Mouse (Mus musculus): ENCODE results near the gene Vgf. TPM values are rescaled to one million over a fixed set of nuclear protein-coding genes. Genes with fewer than 3 reads are reported as not detected.

Gene Vgf
- polyA plus RNA-seq, 1 experiment from 2014 or later: 4.8 TPM

DNA sequence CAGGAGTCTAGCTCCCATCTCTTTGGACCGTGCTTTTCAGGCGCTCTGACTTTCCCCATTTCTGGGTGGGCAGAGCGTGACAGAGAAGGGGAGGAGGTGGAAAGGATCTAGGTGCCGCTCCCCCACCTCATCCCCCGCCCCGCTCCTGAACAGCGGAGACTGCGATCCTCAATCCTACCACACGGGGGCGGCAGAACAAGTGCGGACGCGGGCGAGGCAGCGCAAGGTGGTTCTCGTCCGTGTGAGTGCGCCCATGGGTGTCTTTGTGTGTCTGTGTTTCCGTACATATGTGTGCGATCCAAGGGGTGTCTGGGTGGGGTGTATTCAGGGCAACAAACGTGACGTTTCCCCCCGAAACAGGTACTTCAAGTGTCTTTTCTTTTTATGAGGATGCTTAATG lies 1.1 kb upstream of the Vgf start:
- peak overlapping the region; percentile 50 for H3K4me2 ChIP-seq (ENCODE audit: low read length)
- H3K9me3 ChIP-seq (ENCODE audit: control insufficient read depth, low read length): no peaks in the 10 kb centered on the region
- H3K4me1 ChIP-seq (ENCODE audit: control insufficient read depth, insufficient read depth, low read length): 0 out of 2 replicates have a peak, but pooled peaks cover 2% of the 10 kb centered on the region
- DNase-seq (peak; percentile 90), ATAC-seq (ENCODE audit: low FRiP score, low TSS enrichment) (no peak)
- H3K27me3 ChIP-seq (ENCODE audit: control insufficient read depth, insufficient read depth, low read length): peaks cover 53% of the 10 kb centered on the region
- H3K27ac ChIP-seq (replicated peaks; ENCODE audit: low read depth, low read length): no peak overlapping the region
- peak overlapping the region; percentile 12; the same call in 1 of the 2 replicates for H3K4me3 ChIP-seq (replicated peaks; ENCODE audit: low read depth, low read length)
- WGBS: under 1% methylated on average over 23 of the region's 23 CpGs
- no peak overlapping the region for H3K9ac ChIP-seq (replicated peaks; ENCODE audit: low read length)
- H3K36me3 ChIP-seq (ENCODE audit: control insufficient read depth, insufficient read depth, low read length): no peaks in the 10 kb centered on the region

DNA sequence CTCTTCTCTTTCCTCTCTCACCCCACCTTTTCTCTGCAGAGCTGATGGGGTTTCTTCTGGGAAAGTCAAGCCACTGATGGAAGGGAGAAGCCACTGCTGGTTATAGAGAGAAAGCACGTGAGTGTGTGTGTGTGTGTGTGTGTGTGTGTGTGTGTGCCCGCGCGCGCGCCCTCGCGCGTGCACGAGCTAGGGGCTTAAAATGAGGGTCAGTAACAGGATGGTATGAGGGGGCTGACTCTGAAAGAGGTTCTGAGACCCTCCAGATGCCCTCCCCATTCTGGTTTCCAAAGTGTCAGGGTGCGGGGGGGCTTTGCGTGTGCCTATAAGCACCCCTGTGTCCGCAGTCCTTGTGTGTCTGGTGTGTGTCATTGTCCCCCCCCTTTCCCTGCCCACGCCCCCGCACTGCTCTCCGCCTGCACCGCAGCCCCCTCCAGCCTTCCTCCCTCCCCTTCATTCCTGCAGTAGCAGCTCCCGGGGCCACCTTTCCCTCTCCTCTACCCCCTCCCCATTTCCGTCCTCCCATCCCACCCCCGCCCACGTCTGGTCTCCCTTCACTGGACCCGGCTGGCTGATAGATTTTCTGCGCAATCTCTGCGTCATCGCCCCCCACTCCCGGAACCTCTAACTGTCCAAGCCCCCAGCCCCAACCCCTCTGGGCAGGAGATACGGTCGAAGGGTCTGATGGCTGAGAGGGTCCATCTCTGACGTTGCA lies 2.5 kb downstream of the Vgf start:
- H3K27me3 ChIP-seq (ENCODE audit: control insufficient read depth, insufficient read depth, low read length): peaks cover 67% of the 10 kb centered on the region
- no peak overlapping the region for H3K27ac ChIP-seq (replicated peaks; ENCODE audit: low read depth, low read length)
- H3K4me1 ChIP-seq (ENCODE audit: control insufficient read depth, insufficient read depth, low read length): peaks cover 20% of the 10 kb centered on the region
- H3K4me2 ChIP-seq (ENCODE audit: low read length): peak overlapping the region; percentile 100
- ATAC-seq (ENCODE audit: low FRiP score, low TSS enrichment) (no peak), DNase-seq (peak; percentile 45)
- H3K4me3 ChIP-seq (replicated peaks; ENCODE audit: low read depth, low read length): peak overlapping the region; percentile 52
- WGBS: 3% methylated on average over 29 of the region's 29 CpGs
- H3K9ac ChIP-seq (replicated peaks; ENCODE audit: low read length): peak overlapping the region; percentile 61; the same call in 1 of the 2 replicates
- H3K9me3 ChIP-seq (ENCODE audit: control insufficient read depth, low read length): no peaks in the 10 kb centered on the region
- H3K36me3 ChIP-seq (ENCODE audit: control insufficient read depth, insufficient read depth, low read length): no peaks in the 10 kb centered on the region

DNA sequence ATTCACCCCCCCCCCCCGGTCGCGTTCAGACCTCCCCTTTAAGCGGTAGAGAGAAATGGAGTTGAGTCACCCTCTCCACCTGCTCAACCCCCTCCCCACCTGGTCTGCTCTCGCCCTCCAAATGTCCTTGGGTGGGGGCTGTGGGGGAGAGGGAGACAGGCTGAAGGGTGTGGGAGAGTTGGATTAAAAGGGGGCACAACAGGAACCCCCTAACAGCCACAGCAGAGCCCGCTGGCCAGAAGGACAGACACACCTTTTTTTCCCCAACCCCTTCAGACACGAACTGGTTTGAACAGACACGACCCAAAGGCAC lies 3.0 kb downstream of the Vgf start:
- H3K36me3 ChIP-seq (ENCODE audit: control insufficient read depth, insufficient read depth, low read length): no peaks in the 10 kb centered on the region
- H3K9me3 ChIP-seq (ENCODE audit: control insufficient read depth, low read length): no peaks in the 10 kb centered on the region
- H3K4me2 ChIP-seq (ENCODE audit: low read length): peak overlapping the region; percentile 100
- ATAC-seq (ENCODE audit: low FRiP score, low TSS enrichment) (no peak), DNase-seq (no peak)
- peak overlapping the region; percentile 61; the same call in 1 of the 2 replicates for H3K9ac ChIP-seq (replicated peaks; ENCODE audit: low read length)
- peaks cover 64% of the 10 kb centered on the region for H3K27me3 ChIP-seq (ENCODE audit: control insufficient read depth, insufficient read depth, low read length)
- H3K4me3 ChIP-seq (replicated peaks; ENCODE audit: low read depth, low read length): peak overlapping the region; percentile 52
- H3K27ac ChIP-seq (replicated peaks; ENCODE audit: low read depth, low read length): no peak overlapping the region; the same call in 1 of the 2 replicates
- WGBS: 3% methylated on average over 8 of the region's 8 CpGs
- peaks cover 20% of the 10 kb centered on the region for H3K4me1 ChIP-seq (ENCODE audit: control insufficient read depth, insufficient read depth, low read length)

DNA sequence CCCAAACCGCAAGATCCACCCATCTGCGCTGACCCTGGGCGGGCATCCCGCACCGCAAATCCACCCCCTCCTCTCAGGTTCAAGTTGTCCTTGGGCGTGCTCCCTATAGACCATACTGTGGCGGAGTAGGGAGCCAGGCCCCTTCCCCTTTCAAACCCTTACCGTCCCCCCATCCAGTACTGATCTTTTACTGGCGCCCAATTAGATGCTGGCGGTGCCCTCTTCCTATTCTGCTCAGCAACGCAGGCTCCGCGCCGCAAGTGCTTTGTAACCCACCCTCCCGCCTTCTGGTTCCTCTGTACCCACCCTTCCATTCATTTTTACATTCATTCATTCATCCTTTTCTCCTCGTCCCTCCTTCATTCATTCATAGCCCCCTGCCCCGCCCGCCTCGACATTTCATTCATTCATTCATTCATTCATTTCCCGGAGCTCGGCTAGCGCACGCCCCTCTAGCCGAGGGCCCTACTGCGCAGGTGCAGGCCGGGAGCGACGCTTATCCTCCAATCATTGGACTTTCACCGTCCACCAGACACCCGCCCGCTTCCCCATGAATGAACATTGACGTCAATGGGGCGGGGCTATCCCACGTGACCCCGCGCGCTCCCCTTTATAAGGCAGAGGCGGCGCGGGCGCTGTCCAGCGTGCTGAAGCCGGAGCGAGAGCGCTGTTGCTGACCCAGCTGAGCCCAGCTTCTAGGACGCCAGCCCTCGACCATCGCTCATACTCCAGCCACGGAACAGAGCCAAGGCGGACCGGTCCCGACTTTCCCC lies 3.6 kb downstream of the Vgf start:
- Histone ChIP-seq H3K27me3 (ENCODE audit: control insufficient read depth, insufficient read depth, low read length) (peaks cover 58% of the 10 kb centered on the region), H3K4me3 (replicated peaks; ENCODE audit: low read depth, low read length) (peak overlapping the region; percentile 52)
- under 1% methylated on average over 52 of the region's 52 CpGs for WGBS

DNA sequence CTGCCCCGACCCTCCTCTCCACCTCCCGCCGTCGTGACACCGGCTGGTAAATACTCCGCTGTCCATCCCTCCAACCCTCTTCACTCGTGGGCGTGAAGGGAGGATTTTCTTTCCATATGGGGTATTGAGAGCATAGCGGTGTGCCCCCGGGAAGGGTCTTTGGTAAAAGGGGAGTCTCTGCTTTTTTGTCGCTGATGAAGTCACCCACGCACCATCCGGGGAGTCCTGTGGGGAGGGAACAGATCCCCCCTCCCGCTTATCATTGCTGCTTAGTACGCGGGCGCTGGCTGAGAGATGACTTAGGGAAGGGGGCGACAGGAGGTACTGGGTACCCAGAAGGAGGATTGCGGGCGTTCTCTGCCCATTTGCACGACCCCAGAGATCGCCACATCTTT lies 4.2 kb downstream of the Vgf start:
- DNase-seq (no peak), ATAC-seq (ENCODE audit: low FRiP score, low TSS enrichment) (no peak)
- H3K9ac ChIP-seq (replicated peaks; ENCODE audit: low read length): peak overlapping the region; percentile 61; the same call in 1 of the 2 replicates
- peaks cover 6% of the 10 kb centered on the region for H3K36me3 ChIP-seq (ENCODE audit: control insufficient read depth, insufficient read depth, low read length)
- no peaks in the 10 kb centered on the region for H3K9me3 ChIP-seq (ENCODE audit: control insufficient read depth, low read length)
- H3K27me3 ChIP-seq (ENCODE audit: control insufficient read depth, insufficient read depth, low read length): peaks cover 54% of the 10 kb centered on the region
- WGBS: 9% methylated on average over 22 of the region's 22 CpGs
- H3K4me2 ChIP-seq (ENCODE audit: low read length): peak overlapping the region; percentile 100
- no peak overlapping the region for H3K27ac ChIP-seq (replicated peaks; ENCODE audit: low read depth, low read length)
- H3K4me3 ChIP-seq (replicated peaks; ENCODE audit: low read depth, low read length): peak overlapping the region; percentile 52
- H3K4me1 ChIP-seq (ENCODE audit: control insufficient read depth, insufficient read depth, low read length): peaks cover 20% of the 10 kb centered on the region

More for the DNA sequence above, 3.6 kb downstream of the Vgf start:
- DNase-seq (peak; percentile 99), ATAC-seq (ENCODE audit: low FRiP score, low TSS enrichment) (peak; percentile 85)
- peak overlapping the region; percentile 61; the same call in 1 of the 2 replicates for H3K9ac ChIP-seq (replicated peaks; ENCODE audit: low read length)
- peak overlapping the region; percentile 100 for H3K4me2 ChIP-seq (ENCODE audit: low read length)
- peaks cover under 1% of the 10 kb centered on the region for H3K36me3 ChIP-seq (ENCODE audit: control insufficient read depth, insufficient read depth, low read length)
- H3K9me3 ChIP-seq (ENCODE audit: control insufficient read depth, low read length): no peaks in the 10 kb centered on the region
- H3K27ac ChIP-seq (replicated peaks; ENCODE audit: low read depth, low read length): no peak overlapping the region; the same call in 1 of the 2 replicates
- H3K4me1 ChIP-seq (ENCODE audit: control insufficient read depth, insufficient read depth, low read length): peaks cover 20% of the 10 kb centered on the region

DNA sequence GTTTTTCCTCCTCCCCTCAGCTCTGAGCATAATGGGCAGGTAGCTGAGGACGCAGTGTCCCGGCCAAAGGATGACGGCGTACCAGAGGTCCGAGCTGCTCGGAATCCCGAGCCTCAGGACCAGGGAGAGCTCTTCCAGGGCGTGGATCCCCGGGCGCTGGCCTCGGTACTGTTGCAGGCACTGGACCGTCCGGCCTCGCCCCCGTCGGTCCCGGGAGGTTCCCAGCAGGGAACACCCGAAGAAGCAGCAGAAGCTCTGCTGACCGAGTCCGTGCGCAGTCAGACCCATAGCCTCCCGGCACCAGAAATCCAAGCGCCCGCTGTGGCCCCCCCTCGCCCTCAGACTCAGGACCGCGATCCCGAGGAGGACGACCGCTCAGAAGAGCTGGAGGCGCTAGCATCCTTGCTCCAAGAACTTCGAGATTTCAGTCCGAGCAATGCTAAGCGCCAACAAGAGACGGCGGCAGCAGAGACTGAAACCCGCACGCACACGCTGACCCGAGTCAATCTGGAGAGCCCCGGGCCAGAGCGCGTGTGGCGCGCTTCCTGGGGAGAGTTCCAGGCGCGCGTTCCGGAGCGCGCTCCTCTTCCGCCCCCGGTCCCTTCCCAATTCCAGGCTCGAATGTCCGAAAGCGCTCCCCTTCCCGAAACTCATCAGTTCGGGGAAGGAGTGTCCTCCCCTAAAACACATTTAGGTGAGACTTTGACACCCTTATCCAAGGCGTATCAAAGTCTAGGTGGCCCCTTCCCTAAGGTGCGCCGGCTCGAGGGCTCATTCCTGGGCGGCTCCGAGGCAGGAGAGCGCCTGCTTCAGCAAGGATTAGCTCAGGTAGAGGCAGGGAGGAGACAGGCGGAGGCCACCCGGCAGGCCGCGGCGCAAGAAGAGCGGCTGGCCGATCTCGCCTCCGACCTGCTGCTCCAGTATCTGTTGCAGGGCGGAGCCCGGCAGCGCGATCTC lies 5.2 kb downstream of the Vgf start:
- WGBS: 1% methylated on average over 78 of the region's 78 CpGs
- DNase-seq: peak; percentile 50

DNA sequence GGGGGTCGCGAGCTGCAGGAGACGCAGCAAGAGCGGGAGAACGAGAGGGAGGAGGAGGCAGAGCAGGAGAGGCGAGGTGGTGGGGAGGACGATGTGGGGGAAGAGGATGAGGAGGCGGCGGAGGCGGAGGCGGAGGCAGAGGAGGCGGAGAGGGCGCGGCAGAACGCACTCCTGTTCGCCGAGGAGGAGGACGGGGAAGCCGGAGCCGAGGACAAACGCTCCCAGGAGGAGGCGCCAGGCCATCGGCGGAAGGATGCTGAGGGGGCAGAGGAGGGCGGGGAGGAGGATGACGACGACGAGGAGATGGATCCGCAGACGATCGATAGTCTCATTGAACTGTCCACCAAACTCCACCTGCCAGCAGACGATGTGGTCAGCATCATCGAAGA lies 5.8 kb downstream of the Vgf start:
- ATAC-seq (ENCODE audit: low FRiP score, low TSS enrichment) (no peak), DNase-seq (peak; percentile 63)
- Histone ChIP-seq H3K9me3 (ENCODE audit: control insufficient read depth, low read length) (no peaks in the 10 kb centered on the region), H3K4me3 (replicated peaks; ENCODE audit: low read depth, low read length) (peak overlapping the region; percentile 52), H3K4me1 (ENCODE audit: control insufficient read depth, insufficient read depth, low read length) (peaks cover 20% of the 10 kb centered on the region), H3K4me2 (ENCODE audit: low read length) (peak overlapping the region; percentile 100), H3K36me3 (ENCODE audit: control insufficient read depth, insufficient read depth, low read length) (peaks cover 21% of the 10 kb centered on the region), H3K9ac (replicated peaks; ENCODE audit: low read length) (peak overlapping the region; percentile 60), H3K27ac (replicated peaks; ENCODE audit: low read depth, low read length) (peak overlapping the region; percentile 32; the same call in 1 of the 2 replicates), H3K27me3 (ENCODE audit: control insufficient read depth, insufficient read depth, low read length) (peaks cover 38% of the 10 kb centered on the region)
- 0% methylated on average over 33 of the region's 33 CpGs for WGBS

More for the DNA sequence above, 5.2 kb downstream of the Vgf start:
- no peak for ATAC-seq (ENCODE audit: low FRiP score, low TSS enrichment)
- Histone ChIP-seq H3K9me3 (ENCODE audit: control insufficient read depth, low read length) (no peaks in the 10 kb centered on the region), H3K4me3 (replicated peaks; ENCODE audit: low read depth, low read length) (peak overlapping the region; percentile 52), H3K4me2 (ENCODE audit: low read length) (peak overlapping the region; percentile 100), H3K9ac (replicated peaks; ENCODE audit: low read length) (peak overlapping the region; percentile 60), H3K36me3 (ENCODE audit: control insufficient read depth, insufficient read depth, low read length) (peaks cover 15% of the 10 kb centered on the region), H3K4me1 (ENCODE audit: control insufficient read depth, insufficient read depth, low read length) (peaks cover 20% of the 10 kb centered on the region), H3K27me3 (ENCODE audit: control insufficient read depth, insufficient read depth, low read length) (peaks cover 44% of the 10 kb centered on the region), H3K27ac (replicated peaks; ENCODE audit: low read depth, low read length) (no peak overlapping the region)

DNA sequence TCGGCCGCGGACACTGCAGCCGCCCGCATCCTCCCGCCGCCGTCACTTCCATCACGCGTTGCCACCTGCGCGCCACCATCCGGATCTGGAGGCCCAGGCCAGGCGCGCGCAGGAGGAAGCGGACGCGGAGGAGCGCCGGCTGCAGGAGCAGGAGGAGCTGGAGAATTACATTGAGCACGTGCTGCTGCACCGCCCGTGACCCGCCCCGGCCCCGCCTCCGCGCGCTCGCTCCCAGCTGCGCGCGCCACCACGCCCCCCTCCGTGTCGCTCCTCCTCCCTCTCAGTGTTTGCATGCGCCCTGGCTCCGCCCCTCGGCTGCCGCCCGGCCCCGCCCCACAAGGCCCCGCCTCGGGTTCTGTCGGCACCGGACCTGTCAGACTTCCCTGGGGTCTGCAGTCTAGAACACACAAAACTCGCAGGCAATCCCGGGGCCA lies 6.5 kb downstream of the Vgf start:
- peaks cover 33% of the 10 kb centered on the region for H3K27me3 ChIP-seq (ENCODE audit: control insufficient read depth, insufficient read depth, low read length)
- peaks cover 28% of the 10 kb centered on the region for H3K36me3 ChIP-seq (ENCODE audit: control insufficient read depth, insufficient read depth, low read length)
- peak overlapping the region; percentile 32; the same call in 1 of the 2 replicates for H3K27ac ChIP-seq (replicated peaks; ENCODE audit: low read depth, low read length)
- DNase-seq (peak; percentile 88), ATAC-seq (ENCODE audit: low FRiP score, low TSS enrichment) (peak; percentile 67)
- H3K9ac ChIP-seq (replicated peaks; ENCODE audit: low read length): peak overlapping the region; percentile 60
- H3K4me2 ChIP-seq (ENCODE audit: low read length): peak overlapping the region; percentile 100
- H3K4me3 ChIP-seq (replicated peaks; ENCODE audit: low read depth, low read length): peak overlapping the region; percentile 52
- under 1% methylated on average over 48 of the region's 49 CpGs for WGBS
- H3K9me3 ChIP-seq (ENCODE audit: control insufficient read depth, low read length): no peaks in the 10 kb centered on the region
- peaks cover 20% of the 10 kb centered on the region for H3K4me1 ChIP-seq (ENCODE audit: control insufficient read depth, insufficient read depth, low read length)
